Mouse (Mus musculus): ENCODE measurements around the gene Plcb1. TPM values are rescaled to one million over a fixed set of nuclear protein-coding genes. Genes with fewer than 3 reads are reported as not detected.

Plcb1 gene
- total RNA-seq, 2 experiments from 2014 or later = 59.9 to 62.6 TPM

DNA sequence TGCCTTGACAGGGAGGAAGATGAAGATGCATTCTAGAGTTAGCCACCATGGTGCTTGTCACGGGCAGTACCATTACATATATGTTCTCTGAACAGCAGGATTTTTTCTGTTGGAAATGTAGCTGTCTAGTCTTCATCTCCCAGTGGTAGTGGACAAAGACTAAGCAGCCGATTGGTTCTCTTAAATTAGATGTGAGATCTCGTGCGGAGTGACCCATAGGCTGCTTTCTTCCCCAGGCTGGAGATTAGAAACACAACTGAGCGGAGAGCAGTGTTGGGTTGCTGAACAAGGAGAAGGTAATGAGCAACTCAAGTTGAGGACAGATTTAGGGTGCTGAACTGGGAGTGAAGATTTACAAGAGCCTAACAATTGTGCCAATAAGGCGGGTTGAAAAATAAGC lies 125.5 kb downstream of the Plcb1 start:
- DNase-seq (ENCODE audit: low spot score in 2 of 2) = no peak

DNA sequence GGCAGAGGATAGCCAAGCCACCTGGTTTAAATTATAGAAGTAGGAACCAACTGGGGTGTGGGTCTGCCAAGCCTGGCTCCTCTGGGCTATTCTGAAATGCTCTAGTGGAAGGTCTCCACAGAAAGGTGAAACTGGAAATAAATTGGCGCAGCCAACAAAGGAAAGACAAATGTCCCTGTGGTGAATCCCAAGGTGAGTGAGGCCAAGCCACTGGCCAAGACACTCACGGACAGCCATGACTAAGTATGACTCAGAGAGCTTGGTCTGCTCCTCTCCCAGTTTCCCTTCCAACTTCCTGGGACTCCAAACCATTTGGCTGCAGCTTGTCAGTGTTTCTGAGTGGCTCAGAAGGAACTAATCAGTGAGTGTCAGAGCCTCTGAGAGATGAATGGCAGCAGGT lies 126.7 kb downstream of the Plcb1 start:
- no peak for DNase-seq (ENCODE audit: low spot score in 2 of 2)

DNA sequence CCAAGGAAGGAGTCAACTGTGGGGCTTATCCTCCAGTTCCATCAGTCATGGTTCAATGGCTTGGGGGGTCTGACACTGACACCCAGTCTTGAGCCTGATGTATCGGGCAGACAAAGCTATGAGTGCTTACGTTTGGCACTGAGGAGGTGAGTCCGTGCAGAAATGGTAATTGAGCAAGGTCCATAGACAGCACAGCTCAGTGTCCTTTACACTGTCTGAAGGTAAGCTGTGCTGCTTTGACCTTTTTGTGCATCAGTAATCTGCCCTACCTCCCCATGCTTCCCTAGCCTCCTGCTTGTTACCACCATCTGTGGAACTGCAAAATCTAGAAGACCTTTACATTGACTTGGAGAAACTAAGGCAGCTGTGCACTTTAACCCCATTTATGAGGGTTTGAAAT lies 127.7 kb downstream of the Plcb1 start:
- no peak for DNase-seq (ENCODE audit: low spot score in 2 of 2)

DNA sequence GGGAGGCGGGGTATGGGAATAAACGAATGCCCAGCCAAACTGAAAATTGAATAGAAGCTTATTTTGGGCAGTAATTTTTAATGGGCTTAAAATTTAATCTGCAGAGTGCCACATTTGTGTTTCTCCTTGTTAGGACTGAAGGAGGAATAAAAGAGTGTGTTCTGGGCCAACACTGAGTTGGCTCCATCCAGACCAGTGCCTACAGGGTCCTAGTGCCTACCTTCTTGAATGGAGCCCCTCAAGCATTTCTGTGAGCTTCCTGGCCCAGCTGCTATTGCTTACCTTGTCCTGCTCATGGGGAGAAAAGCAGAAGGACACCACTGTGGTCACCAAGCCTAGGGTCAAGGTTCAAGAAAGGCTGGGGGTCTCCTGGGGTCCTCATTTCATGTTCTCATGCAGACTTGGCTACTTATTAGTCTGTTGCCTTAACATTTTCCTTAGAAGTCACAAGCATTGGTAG lies 128.3 kb downstream of the Plcb1 start:
- no peak for DNase-seq (ENCODE audit: low spot score in 2 of 2)

DNA sequence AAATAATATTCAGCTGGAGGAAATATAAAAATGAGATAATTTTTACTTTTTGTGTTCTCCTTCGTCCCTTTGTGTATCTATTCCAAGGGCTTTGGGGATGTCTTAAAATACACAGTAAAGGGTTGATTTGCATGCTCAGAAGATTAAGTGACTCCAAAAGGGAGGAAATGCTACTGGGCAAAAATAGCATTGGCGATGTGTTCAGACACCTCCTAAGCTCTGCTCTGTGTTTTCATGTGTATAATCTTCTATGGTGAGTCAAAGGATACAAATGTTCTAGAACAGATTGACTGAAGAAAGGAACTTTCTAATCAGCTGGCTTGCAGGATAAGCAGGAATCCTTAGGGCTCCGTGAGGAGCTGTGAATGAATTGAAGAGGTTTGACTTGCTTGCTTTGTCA lies 129.2 kb downstream of the Plcb1 start:
- no peak for DNase-seq (ENCODE audit: low spot score in 2 of 2)

DNA sequence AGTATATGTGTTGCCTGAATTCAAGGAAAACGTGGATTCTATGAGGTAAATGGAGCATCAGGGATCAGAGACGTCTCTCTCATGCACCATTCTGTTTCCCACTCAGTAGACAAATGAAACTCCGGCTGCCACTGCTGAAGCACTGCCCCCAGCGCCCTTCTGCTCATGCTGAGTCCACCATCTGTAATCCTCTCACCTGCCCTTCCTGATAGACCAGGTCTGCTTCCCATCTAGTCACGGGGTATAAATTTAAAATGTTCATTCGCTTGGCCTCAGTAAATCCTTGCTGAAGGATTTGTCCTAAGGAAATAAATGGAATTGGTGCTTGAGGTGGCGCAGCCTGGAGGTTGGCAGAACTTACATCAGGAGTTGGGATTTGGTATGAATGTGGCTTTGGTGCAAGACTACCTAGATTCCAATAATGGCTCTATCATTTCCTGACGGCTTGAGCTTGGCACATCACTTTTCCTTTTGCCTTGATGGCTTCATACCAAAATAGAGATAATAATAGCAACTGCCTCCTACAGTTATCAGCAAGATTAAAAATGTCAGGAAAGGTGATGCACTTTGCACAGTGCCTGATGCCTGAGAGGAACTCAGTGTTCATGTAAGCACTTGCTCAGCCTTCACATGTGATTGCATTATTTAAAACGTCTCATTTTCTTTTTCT lies 134.9 kb downstream of the Plcb1 start:
- no peak for DNase-seq (ENCODE audit: low spot score in 2 of 2)

DNA sequence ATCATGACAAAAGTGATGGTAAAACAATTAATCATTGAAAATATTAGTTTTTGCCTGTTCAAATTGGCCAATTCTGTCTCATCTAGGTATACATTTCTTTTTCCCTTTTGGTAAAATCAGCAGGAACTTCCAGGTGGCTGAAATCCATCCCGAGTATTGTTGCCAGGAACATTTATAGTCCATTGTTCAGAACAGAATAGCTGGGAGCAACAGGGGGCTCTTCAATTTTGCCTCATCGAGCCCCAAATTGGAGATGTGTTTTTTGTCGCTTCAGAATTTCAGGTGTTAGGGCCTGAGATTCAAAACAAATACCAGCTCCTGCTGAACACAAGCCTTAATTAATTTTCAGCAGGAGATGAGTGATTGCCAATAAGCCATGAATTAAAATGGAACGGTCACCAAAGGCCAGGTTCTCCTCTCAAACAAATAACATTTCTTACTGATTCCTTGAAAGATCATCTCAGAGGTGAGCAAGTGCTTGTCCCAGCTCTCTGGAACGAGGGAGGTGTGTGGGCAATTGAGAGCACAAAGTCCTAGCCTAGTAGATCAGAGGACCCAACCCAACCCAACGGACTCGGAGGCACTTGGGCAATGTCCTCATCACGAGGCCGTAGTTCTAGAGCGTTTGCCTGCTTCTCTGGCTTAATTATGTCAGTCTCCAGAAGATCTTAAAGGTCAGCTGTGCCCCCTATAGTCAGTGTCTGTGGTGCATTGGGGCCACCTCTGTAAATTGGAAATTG lies 136.9 kb downstream of the Plcb1 start:
- no peak for DNase-seq (ENCODE audit: low spot score in 2 of 2)

DNA sequence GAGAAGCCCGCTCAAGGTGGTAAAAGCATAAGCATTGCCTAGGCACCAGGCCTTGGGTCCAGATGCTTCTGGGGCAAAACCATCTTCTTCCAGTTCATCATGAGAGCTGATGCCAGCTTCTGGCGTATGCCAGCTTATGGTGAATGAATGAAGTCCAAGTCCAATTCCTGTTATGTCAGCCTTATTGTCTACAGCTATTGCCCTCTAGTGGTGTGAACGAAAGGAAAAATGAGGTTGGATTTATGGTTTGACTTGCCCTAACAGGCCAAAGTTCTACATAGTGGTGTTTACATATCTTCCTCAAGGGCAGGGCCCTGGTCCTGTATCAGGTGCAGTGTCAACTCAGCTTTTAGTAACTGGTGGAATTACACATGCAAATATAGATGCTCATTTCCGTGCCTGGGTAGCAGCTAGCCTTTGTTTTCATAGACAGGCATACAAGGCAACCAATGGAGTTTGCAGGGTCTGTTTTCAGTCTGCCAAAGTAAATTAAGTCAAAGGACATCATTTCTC lies 138.3 kb downstream of the Plcb1 start:
- no peak for DNase-seq (ENCODE audit: low spot score in 2 of 2)

DNA sequence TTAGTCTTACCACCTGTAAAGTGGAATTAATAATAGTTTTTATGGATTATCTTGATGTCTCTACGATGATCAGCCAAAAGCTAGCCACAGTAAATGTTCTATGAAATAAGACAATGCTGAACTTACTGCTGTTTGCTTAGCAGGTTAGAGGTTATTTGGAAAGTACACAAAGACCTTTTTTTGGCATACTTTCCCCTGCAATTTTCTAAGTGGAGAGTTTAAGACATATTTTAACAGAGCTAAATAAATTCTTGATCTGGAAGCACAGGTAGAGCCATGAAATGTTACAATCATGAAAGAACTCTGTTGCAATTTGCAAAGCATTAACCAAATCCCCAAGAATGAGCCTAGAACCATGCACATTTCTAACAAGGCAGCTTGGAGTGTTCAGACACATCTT lies 140.4 kb downstream of the Plcb1 start:
- DNase-seq (ENCODE audit: low spot score in 2 of 2) = no peak

DNA sequence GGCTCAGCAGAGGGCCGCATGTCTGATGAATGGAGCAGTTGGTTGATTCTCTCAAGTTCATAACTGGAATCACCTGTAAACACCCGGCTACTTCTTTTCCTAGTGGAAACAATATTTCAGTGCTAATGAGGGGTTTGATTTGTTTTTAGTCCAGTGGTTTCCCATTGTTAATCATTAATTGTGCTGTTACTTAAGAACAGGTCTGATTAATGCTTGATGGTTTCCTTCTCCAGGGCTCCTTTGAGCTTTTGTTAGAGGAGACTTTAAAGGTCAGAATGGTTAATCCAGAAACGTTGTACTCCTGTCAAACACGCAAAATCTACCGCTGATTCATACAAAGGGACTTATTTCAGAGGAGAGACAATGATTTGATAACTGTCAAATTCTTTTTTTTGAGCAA lies 141.2 kb downstream of the Plcb1 start:
- no peak for DNase-seq (ENCODE audit: low spot score in 2 of 2)

DNA sequence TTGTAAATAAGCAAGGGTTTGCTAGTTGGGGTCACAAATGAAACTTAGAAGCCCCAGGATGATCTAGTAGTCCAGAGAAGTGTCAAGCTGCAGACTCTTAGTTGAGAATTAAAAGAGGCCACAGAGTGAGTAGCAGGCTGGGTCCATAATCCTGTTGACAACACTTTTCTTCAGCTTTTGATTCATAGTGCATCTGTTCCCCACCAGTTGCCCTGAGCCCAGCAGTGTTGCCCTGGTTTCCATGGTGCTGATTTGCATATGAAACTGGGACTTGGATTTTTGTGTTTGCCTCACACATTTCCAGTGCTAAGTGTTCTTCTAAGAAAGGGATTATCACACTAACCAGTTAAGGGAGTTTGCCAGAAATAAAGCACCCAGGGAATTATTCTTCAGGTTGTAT lies 143.6 kb downstream of the Plcb1 start:
- no peak for DNase-seq (ENCODE audit: low spot score in 2 of 2)

DNA sequence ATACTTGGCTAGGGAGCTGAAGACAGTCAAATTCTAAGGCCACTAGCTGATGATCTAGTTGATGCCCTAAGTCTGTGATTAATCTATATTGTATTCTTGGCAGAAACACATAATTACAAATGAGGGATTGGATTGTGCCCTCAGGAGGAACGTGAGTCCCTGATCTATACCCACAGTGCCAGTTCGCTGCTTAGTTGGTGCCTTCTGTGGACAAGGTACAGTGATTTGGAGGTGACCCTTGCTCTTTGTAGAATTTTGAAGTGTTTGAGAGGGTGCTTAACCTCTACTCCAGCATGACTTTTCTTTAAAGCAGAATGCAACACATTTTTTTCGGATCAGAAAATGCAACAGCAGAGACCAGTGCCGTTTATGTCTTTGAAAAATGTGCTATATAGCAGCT lies 145.1 kb downstream of the Plcb1 start:
- no peak for DNase-seq (ENCODE audit: low spot score in 2 of 2)

DNA sequence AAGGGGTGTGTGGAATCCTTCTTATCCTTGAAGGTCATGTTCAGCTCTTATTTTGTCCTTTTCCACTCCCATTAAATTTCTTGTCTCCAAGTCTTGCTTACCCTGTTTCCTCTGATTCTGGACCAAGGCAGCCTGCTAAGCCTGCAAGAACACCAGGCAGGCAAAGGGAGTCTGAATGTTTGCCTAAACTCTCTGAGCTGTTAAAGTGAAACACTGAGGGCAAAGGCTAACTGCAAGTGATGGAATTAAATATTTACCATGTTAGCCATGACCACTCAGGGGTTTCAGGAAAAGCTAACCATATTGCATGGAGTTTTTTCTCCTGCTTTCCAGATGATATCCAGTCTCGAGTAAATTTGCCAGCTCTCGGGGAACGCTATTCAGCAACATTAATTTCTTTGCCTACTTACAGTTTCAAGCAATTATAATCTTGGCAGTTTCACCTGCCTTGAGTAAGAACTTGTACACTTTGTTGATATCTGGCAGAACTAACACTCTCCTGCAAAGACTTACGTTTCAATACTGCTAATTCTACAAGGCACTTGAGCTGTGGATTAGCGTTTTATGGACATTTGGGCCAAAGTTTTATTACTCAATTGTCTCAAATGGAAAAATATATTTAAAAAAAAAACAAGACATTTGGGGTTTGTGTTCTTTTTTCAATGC lies 146.0 kb downstream of the Plcb1 start:
- DNase-seq (ENCODE audit: low spot score in 2 of 2) = no peak

DNA sequence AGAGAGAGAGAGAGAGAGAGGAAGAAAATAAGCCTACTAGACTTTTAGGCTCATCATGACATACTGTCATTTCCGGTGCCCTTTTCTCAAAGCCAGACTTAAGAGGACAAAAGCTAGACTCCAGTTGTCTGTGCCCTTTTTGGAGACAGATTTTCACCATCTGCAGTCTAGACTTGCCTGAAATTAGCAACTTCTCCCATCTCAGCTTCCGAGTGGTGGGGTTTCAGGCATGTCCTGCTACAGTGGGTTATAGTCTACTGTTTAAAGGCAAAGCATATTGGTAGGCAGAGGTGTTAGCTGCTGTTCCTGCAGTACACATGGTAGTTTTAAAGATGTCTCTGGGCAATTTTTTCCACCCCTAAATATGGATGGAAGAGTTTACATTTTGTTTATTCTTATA lies 149.6 kb downstream of the Plcb1 start:
- DNase-seq (ENCODE audit: low spot score in 2 of 2) = no peak

DNA sequence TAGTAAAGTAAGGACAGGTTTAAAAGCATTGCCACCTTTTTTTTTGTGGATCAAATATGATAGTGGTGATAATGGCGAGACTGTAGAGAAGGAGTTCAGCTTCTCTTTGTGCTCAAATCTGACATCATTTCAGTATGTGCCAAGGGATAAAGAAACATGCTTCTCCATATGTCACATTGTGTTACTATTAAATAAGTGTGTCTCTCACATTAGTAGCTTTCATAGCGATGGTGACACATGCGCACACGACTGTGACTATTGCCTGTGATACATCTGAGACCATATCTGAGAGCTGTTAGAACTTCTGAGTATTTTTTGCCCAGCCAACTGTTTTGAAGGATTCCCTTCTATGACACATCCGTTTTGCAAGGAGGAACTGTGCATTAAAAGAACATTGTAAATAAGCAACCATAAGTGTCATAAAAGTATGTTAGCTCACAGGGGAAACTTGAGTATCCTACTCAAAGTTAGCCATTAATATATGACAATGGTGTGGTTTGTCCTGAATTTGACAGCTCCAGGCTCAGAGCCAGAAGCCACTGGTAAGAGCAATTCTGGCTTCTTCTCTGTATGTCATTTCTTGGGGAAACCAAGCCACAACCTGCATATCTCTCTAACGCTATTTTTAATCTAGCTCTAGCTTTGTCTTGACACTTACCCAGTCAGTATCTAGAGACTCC lies 150.2 kb downstream of the Plcb1 start:
- DNase-seq (ENCODE audit: low spot score in 2 of 2) = no peak

DNA sequence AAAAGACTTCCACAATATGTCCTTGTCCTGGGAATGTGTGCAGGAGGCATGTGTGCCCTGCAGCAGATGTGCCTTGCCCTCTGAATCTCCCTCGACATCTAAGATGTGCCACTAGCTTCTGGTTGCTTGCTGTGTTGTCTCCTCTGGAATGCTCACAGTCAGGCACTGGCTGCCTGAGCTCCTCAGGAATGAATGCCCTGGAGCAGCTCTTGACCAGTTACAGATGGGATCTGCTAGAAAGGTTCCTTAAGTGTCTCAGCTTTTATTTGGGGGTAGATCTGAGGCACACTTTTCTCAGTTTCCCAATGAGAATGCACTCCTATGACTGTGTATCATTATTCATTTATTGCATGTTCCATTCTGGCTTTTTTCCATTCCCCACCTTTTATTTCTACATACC lies 151.8 kb downstream of the Plcb1 start:
- no peak for DNase-seq (ENCODE audit: low spot score in 2 of 2)

DNA sequence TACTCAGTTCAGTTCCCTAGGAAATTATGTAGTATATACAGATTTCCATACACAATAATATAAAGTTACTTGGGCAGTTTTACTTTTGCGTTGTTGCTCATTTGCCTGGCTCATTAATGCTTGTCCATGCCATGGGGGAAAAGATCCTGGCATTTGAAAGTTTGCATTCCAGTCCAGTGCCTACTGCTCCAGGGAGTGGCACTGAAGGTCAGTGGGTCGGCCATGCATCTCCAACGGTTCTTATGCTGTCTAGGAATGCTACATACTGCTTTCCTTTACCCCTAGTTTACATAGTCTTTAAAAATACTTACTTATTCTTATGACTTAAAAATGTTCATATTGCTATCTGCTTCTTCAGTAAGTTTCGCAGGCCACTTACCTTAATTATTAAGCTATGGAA lies 156.2 kb downstream of the Plcb1 start:
- no peak for DNase-seq (ENCODE audit: low spot score in 2 of 2)

DNA sequence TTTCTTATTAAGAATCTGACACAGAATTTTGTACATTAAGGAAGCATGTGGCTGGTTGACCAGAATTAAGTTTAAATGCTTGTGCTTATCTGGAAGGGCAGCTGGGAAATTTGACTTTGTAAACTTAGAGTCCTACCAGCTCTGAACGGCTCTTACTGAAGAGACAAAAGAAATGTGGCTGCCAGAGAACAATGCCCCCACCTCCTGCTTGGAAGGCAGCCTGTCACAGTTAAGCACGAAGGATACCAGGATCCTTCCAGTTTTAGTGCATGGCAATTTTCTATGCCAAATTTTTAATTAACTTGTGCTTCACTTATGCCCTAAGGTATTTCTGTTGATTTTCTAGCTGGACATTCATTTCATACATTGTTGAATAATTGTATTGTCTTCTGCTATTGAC lies 157.1 kb downstream of the Plcb1 start:
- no peak for DNase-seq (ENCODE audit: low spot score in 2 of 2)

DNA sequence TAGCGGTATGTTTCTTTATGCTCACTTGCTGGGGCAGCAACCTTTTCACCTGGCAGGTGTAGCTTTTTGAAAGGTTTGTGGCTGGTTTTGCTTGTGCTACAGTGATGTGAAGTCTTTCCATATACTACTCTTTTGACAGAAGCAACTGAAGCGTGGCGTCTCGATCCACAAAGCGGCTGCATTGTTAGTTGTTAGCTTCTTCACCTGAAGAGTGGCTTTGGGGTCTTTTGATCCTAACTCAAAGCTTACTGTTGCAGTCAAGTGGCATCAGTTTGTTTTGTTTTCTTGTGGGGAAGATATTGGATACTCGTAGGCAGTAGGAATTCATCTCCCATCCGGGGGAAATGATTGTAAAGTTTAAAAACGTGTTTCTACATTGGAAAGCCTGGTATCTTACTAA lies 160.5 kb downstream of the Plcb1 start:
- no peak for DNase-seq (ENCODE audit: low spot score in 2 of 2)

DNA sequence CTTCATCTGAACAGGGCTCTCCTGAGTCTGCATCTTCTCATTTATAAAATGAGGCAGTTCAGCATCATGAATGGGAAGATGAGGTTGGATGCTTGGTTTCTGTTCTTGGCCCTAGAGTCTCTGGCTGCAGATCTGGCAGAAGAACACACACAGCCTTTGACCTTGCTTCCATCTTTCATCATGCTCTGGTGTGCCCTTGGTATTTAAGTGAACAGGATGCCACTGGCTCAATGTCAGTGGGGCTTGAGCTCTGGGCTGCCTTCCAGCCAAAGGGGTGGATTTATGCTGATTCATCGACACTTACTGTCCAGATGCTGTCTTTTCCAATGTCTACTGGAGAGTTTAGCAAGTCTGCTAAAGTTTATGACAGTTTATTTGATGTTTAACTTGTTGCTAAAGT lies 161.0 kb downstream of the Plcb1 start:
- peak; percentile 11 to 64 for DNase-seq (ENCODE audit: low spot score in 2 of 2)

DNA sequence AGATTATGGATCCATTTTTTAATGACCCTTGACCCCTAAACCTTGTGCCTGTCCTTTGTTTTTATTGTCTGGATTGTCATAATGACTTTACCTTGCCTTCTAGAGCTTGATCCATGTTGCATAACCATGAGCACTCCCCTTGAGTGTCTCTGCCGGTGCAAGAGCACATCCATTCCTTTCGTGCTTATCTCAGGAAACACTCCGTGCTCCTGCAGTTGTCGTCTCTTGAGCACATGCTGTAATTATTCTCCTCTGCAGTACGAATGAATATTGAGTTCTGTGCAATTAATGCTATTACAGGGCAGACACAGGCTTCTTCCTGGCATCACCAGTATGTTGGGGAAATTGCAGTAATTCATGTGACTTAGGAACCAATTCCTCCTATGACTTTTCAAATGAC lies 166.2 kb downstream of the Plcb1 start:
- DNase-seq (ENCODE audit: low spot score in 2 of 2) = no peak

DNA sequence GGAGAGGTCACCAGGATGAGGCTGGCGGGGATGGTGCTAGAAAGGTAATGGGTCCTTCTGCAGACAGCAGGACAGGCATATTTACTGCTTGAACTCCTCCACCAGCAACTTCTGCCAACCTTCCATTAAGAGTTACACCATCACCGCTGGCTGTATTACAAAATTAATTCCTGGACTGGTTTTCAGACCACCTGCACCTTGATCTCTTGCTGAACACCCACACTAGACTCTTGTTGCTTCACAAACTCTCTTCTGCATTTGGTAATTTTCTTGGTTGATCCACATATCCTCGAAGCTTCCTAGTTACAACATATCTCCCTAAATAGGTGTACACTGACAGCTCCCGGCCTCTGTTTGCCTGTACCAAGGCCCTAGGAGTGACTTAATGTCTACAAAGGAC lies 170.6 kb downstream of the Plcb1 start:
- no peak for DNase-seq (ENCODE audit: low spot score in 2 of 2)
